Mouse (Mus musculus) heart, postnatal 0 days (tissue): ENCODE measurements around the gene Acot13. TPM values are rescaled to one million over a fixed set of nuclear protein-coding genes. Genes with fewer than 3 reads are reported as not detected.
A peak's percentile ranks its signal among the peaks of the same experiment; 100 is the strongest.

Experiments used
- ATAC-seq: fragments of 200-750 bp; cut with Nextera tagmentation; 2 replicates; pipeline ENCODE4 v1.8.0; 2017; ENCODE audit warnings: low read depth, moderate number of reproducible peaks, moderate library complexity; ENCODE audit not compliant: insufficient read depth
- DNase-seq: peaks from one replicate; pipeline ENCODE4 v3.0.0-alpha.2; 2016; ENCODE audit warnings: low spot score
- H3K27ac ChIP-seq: fragments of 300-500 bp; sonication (generic); 2 replicates; pipeline ENCODE4 v1.5.1; 2014; ENCODE audit warnings: low read depth, mild to moderate bottlenecking
- H3K27me3 ChIP-seq: fragments of 300-500 bp; sonication (generic); 2 replicates; pipeline ENCODE4 v1.6.1; 2014; ENCODE audit warnings: low read length, mixed read lengths; ENCODE audit not compliant: control insufficient read depth, insufficient read depth
- H3K36me3 ChIP-seq: fragments of 300-500 bp; sonication (generic); replicated peaks from 2 replicates; pipeline ENCODE4 v1.6.1; 2014; ENCODE audit warnings: low read length, mixed read lengths; ENCODE audit not compliant: control insufficient read depth, insufficient read depth
- H3K4me1 ChIP-seq: fragments of 300-500 bp; sonication (generic); 2 replicates; pipeline ENCODE4 v1.6.1; 2014; ENCODE audit warnings: antibody characterized with exemption; ENCODE audit not compliant: control insufficient read depth, insufficient read depth
- H3K4me2 ChIP-seq: fragments of 300-500 bp; sonication (generic); 2 replicates; pipeline ENCODE4 v1.6.1; 2014; ENCODE audit warnings: low read depth, mild to moderate bottlenecking, low read length, moderate library complexity
- H3K4me3 ChIP-seq: fragments of 300-500 bp; sonication (generic); 2 replicates; pipeline ENCODE4 v1.5.1; 2014; ENCODE audit warnings: low read depth, low read length
- H3K9ac ChIP-seq: fragments of 300-500 bp; sonication (generic); replicated peaks from 2 replicates; pipeline ENCODE4 v1.6.1; 2014; ENCODE audit warnings: low read depth, low read length, mixed read lengths
- H3K9me3 ChIP-seq: fragments of 300-500 bp; sonication (generic); replicated peaks from 2 replicates; pipeline ENCODE4 v1.6.1; 2016; ENCODE audit warnings: low read length; ENCODE audit not compliant: control insufficient read depth
- CTCF ChIP-seq: IDR thresholded peaks from 2 replicates; pipeline ENCODE4 v1.5.1; 2016; ENCODE audit warnings: antibody characterized with exemption, control low read depth, low read depth
- EP300 ChIP-seq: IDR thresholded peaks from 2 replicates; pipeline ENCODE4 v1.6.1; 2016; ENCODE audit warnings: antibody characterized with exemption, low read depth
- WGBS: fragments of 180-500 bp; shearing (Covaris S2); extraction: QIAGEN DNeasy Blood & Tissue Kit; methylation state at CpG from one replicate; pipeline ENCODE4 v1.1.7; 2014; 5-methylcytosine and 5-hydroxymethylcytosine counted together
- polyA plus RNA-seq: library from polyadenylated mRNA; unstranded; fragments of >200 nt; fragmentation: Nextera tagmentation; extraction: Ambion mirVana; gene quantifications from 2 replicates; pipeline ENCODE4 v1.2.1, GENCODE M21; 2015
- total RNA-seq: library from RNA; depleted of rRNA; stranded (reverse); fragments of >200 nt; gene quantifications from 2 replicates; pipeline ENCODE4 v1.2.3, GENCODE M21; 2014; ENCODE audit warnings: low replicate concordance

Gene Acot13
- total and polyA plus RNA-seq, 2 experiments from 2014 or later, result 219 to 609 TPM

- Histone ChIP-seq H3K27ac (peak overlapping the region; percentile 95), H3K27me3 (no peaks in the 10 kb centered on the region), H3K9me3 (no peaks in the 10 kb centered on the region), H3K36me3 (no peaks in the 10 kb centered on the region), H3K9ac (peak overlapping the region; percentile 61), H3K4me2 (peak overlapping the region; percentile 87), H3K4me1 (peaks cover 31% of the 10 kb centered on the region), H3K4me3 (peak overlapping the region; percentile 91)
- ATAC-seq (no peak), DNase-seq (peak; percentile 45)
- TF ChIP-seq EP300 (no peak), CTCF (no peak)
- 1% methylated on average over 20 of the region's 20 CpGs for WGBS
Measured at GRCm38 (mm10) chr13:24830756-24831352, 486 bp downstream of the Acot13 start.

- no peaks in the 10 kb centered on the region for H3K27me3 ChIP-seq
- no peak overlapping the region for H3K4me2 ChIP-seq
- TF ChIP-seq CTCF (no peak), EP300 (no peak)
- 0 out of 2 replicates have a peak, but pooled peaks cover 12% of the 10 kb centered on the region for H3K4me1 ChIP-seq
- peak overlapping the region; percentile 81 for H3K27ac ChIP-seq
- no peaks in the 10 kb centered on the region for H3K9me3 ChIP-seq
- no peak overlapping the region for H3K4me3 ChIP-seq
- ATAC-seq (no peak), DNase-seq (no peak)
- WGBS, result 33% methylated on average over 7 of the region's 7 CpGs
- H3K9ac ChIP-seq, result no peak overlapping the region; the same call in 1 of the 2 replicates
- no peaks in the 10 kb centered on the region for H3K36me3 ChIP-seq
Measured at GRCm38 (mm10) chr13:24826116-24826515, 5.2 kb downstream of the Acot13 start.

GRCm38 (mm10) chr13:24825587-24825986 lies 5.8 kb downstream of the Acot13 start:
- TF ChIP-seq CTCF (no peak), EP300 (no peak)
- no peak for DNase-seq
- H3K27ac ChIP-seq, result peak overlapping the region; percentile 81

GRCm38 (mm10) chr13:24824647-24825046 lies 6.7 kb downstream of the Acot13 start:
- TF ChIP-seq EP300 (no peak), CTCF (peak; percentile 5; the same call in 1 of the 2 replicates)
- Histone ChIP-seq H3K27ac (peak overlapping the region; percentile 81), H3K4me3 (no peak overlapping the region), H3K4me2 (no peak overlapping the region), H3K4me1 (0 out of 2 replicates have a peak, but pooled peaks cover 7% of the 10 kb centered on the region), H3K36me3 (peaks cover 10% of the 10 kb centered on the region), H3K9me3 (no peaks in the 10 kb centered on the region), H3K27me3 (no peaks in the 10 kb centered on the region), H3K9ac (no peak overlapping the region)
- peak; percentile 40 for ATAC-seq
- WGBS, result 50% methylated on average over 4 of the region's 4 CpGs
- no peak for DNase-seq

More at GRCm38 (mm10) chr13:24825587-24825986, 5.8 kb downstream of the Acot13 start:
- no peak overlapping the region for H3K4me3 ChIP-seq
- H3K4me2 ChIP-seq, result no peak overlapping the region
- 0 out of 2 replicates have a peak, but pooled peaks cover 3% of the 10 kb centered on the region for H3K36me3 ChIP-seq
- no peaks in the 10 kb centered on the region for H3K9me3 ChIP-seq
- ATAC-seq, result peak; percentile 67
- H3K9ac ChIP-seq, result no peak overlapping the region
- WGBS, result 40% methylated on average over 4 of the region's 4 CpGs
- H3K27me3 ChIP-seq, result no peaks in the 10 kb centered on the region
- 0 out of 2 replicates have a peak, but pooled peaks cover 12% of the 10 kb centered on the region for H3K4me1 ChIP-seq

DNA sequence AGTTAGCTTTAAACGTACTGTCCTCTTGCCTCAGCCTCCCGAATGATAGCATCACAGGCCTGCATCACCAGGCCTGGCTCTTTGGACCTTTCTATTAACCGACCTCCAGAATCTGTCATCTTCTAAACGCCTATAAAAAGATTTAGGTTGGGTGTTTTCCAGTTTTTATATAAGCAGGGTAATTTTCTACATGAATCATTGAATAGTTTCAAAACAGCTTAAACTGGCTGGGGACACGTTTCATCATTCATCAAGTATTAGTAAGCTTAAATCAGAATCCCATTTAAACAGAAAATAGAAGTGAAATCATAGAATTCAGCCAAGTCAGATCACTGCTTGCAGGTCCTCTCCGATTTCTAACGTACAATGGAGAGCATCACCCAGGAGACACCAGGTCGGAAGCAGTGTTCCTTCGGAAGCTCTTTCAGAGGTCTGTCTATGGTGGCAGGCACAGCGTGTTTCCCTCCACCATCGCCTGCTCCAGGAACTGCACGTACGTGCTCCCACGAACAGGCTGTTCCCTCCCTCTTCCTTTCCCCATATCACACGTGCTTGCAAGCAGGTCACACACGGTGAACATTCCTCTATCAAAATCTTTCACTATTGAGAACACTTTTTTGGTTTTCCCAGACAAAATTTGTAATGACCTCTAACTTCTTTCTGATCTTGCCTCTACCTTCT lies 8.5 kb downstream of the Acot13 start:
- DNase-seq, result no peak

More for the DNA sequence above, 8.5 kb downstream of the Acot13 start:
- Histone ChIP-seq H3K4me1 (0 out of 2 replicates have a peak, but pooled peaks cover 7% of the 10 kb centered on the region), H3K4me3 (no peak overlapping the region), H3K36me3 (peaks cover 27% of the 10 kb centered on the region), H3K9me3 (no peaks in the 10 kb centered on the region), H3K9ac (no peak overlapping the region), H3K27ac (no peak overlapping the region), H3K4me2 (no peak overlapping the region), H3K27me3 (no peaks in the 10 kb centered on the region)
- WGBS, result 70% methylated on average over 16 of the region's 16 CpGs
- TF ChIP-seq EP300 (no peak), CTCF (no peak)
- ATAC-seq, result no peak
